Mouse (Mus musculus) liver, adult (tissue): ENCODE data around the gene Soat1.

Experiments
- GATA4 ChIP-seq: IDR thresholded peaks from 2 replicates; pipeline ENCODE4 v1.6.1; 2014; ENCODE audit warnings: mild to moderate bottlenecking, low read length; ENCODE audit not compliant: insufficient replicate concordance

The Soat1 gene

GRCm38 (mm10) chr1:156471955-156472354 lies 2.2 kb downstream of the Soat1 start:
- no peak for TF ChIP-seq GATA4

DNA sequence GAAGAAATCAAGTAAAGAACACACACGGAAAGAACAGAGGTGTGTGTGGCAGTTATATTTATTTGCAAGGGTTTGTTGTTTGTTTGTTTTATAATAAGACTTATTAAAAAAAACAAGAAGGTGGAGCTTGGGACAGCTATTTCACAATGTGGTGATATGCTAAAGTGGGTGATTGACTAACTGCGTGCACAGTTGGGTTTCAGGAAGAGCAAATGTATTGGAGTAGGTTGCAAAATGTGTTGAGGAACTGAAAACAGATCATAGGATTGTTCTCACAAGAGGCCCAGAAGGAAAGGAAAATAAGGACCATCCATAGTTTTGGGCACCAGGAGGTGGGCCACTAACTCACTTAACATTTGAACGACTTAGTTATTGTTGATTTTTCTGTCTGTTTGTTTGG lies 3.1 kb downstream of the Soat1 start:
- TF ChIP-seq GATA4, result no peak

GRCm38 (mm10) chr1:156470557-156470956 lies 3.6 kb downstream of the Soat1 start:
- TF ChIP-seq GATA4, result no peak

DNA sequence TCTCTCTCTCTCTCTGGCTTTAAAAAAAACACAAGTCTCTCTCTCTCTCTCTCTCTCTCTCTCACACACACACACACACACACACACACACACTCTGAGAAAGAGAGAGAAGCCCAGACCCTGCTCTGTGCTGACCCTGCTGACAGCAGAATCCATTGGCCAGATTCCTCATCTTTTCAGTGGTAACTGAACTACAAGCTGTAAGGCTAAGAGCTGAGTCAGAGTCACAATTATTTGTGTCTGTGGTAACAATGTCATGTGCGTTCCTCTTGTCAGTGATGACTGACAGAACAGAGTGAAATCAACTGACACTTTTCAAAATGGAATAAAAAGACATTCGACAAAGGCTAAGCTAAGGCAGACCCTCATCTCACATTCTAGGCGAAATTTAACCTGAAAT lies 5.6 kb downstream of the Soat1 start:
- TF ChIP-seq GATA4, result no peak

- TF ChIP-seq GATA4, result no peak
These were observed 6.4 kb downstream of the Soat1 start for GRCm38 (mm10) chr1:156467655-156468255.

DNA sequence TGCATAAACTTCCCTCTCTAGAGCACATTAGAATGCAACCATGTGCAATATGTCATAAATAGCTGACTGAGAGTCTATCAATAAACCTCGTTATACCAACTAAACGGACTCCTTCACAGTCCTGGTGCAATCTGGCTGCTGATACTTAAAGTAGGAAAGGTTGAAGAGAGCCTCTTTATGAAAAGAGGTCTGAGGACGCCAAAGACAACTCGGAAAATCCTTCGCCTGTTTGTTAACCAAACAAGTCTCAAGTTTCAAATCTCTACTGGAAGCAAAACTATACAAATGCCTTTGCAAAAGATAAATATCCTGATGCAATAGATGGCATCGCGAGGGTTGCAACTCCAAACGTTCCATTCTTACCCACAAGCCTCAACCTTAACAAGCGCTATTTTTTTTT lies 9.2 kb downstream of the Soat1 start:
- TF ChIP-seq GATA4, result no peak

- TF ChIP-seq GATA4, result no peak
These were observed 9.9 kb downstream of the Soat1 start for GRCm38 (mm10) chr1:156463981-156464853.

GRCm38 (mm10) chr1:156462273-156462991 lies 11.7 kb downstream of the Soat1 start:
- TF ChIP-seq GATA4, result no peak

DNA sequence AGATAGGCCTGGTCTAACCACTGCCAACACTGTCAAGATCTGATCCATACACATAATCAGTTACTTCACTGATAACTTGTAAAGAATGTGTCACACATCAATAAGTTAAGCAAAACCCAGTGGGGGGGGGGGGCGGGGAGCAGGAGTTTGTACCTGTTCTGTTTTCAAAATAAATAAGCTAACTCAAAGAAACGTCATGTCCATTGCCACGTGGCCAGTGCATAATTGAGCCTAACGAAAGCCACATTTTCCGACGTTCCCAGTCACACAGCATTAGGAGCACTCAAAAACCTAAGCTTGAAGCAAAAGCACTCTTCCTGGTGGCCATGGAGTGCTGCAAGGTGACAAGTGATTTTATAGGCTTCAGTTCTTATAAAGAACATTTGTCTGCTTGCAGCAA lies 13.1 kb downstream of the Soat1 start:
- no peak for TF ChIP-seq GATA4

- no peak for TF ChIP-seq GATA4
These were observed 13.9 kb downstream of the Soat1 start for GRCm38 (mm10) chr1:156460216-156460615.

- no peak for TF ChIP-seq GATA4
These were observed 14.4 kb downstream of the Soat1 start for GRCm38 (mm10) chr1:156459690-156460089.

DNA sequence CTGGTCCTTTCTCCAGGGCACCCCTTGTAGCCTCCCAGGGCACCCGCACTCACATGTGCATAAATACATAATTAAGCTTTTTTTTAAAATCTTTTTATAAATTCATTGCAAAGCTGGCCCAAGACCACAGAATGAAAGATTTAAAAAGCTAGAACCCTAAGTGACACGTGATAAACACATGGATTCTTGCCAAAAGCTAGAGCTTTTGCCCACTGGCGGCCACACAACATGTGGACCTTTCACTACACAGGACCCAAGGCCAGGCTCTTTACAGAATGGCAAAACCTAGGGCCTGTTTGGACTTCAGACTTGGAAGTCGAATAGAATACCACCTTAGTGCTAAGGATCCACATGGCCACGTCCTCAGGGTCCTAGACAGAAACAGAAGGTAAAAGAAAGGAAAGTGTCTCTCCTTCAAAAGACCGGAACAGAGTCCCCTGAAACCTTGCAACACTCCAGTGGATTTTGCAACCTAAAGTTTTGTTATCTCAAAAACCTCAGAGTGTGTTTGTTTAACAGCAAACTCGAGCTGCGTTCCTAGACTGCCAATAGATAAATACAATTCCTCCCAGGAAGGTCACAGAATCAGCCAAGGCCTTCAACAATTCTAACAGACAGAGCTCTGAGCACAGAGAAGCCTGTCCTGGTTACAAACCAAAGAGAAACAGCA lies 15.6 kb downstream of the Soat1 start:
- peak; percentile 78; the same call in 1 of the 2 replicates for TF ChIP-seq GATA4

DNA sequence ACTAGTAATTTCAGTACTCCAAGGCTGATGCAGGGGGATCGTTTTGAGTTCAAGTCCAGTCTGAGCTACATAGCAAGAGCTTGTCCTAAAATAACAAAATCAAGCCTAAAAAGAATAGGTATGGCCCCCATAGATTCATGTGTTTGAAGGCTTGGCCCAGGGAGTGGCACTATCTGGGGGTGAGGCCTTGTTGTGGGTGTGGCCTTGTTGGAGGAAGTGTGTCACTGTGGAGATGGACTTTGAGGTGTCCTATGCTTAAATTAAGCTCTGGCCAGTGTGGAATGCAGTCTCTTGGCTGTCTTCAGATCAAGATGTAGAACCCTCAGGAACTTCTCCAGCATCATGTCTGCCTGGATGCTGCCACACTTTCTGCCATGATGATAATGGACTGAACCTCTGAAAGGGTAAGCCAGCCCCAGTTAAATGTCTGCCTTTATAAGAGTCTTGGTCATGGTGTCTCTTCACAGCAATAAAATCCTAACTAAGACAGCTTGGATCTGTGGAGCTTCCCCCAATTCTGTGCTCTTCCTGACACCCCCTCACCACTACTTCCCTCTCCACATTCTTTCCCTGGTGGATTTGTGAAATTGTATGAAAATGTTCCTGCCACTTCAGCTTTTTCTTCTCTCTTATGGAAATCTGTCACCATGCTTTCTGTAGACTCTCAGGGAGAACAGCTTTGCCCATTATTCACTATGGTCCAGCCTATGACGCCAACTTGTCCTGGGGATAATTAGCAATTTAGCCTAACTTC lies 18.9 kb downstream of the Soat1 start:
- TF ChIP-seq GATA4, result no peak

DNA sequence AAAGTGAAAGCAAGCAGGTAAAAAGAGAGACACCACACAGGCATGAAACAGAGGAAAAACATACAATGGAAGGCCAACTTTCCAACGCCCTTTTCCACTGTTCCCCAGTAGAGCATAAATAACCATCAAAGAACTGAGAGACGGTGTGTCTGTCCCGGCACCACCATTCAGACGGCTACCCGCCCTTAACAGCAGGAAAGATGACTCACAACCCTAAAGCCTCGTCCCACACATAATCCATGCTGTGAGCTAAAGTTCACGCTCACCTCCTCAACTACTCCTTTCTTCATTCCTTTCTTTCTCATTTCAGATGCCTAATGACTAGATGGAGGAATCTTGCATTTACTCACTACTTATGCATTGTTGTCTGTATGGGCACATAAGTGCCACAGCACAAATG lies 19.7 kb downstream of the Soat1 start:
- TF ChIP-seq GATA4, result no peak

DNA sequence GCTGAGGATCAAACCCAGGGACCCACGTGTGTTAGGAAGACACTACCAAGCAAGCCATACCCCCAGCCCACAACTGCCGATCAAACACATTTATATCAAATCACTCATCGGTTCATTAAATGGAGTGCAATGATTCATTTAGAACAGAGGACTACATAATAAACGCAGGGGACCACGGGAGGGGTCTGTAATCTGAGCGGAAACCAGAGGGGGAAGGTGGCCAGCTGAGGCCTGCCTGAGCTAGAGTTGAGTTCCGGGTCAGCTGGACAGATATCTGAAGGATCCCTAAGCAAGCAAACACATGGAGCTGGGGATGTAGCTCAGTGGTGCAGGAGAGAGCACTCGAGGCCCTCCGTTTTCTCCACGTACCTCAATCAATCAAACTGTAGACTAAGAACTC lies 20.3 kb downstream of the Soat1 start:
- peak; percentile 13; the same call in 1 of the 2 replicates for TF ChIP-seq GATA4

DNA sequence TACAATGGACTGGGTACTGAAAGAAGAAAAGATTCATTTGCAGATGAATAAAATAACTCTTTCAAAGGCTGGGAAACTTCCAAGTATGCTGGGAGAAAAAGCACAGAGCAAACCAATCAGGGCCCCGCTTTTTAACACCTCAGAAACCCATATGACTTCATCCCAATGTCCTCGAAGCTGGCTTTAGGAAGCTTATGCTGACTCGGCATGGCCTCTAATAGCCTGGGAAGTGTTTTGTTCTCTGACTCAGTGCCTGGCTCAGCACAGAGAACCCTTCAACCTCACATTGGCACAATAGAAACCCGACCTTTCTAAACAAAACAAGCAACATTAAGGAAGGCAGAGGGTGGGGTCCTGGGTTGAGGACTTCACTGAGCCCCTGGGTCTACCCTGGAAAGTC lies 23.7 kb downstream of the Soat1 start:
- TF ChIP-seq GATA4, result no peak
